Mouse (Mus musculus) ovary, adult 10 weeks (tissue): ENCODE data around the gene Acsm1. TPM values are rescaled to one million over a fixed set of nuclear protein-coding genes. Genes with fewer than 3 reads are reported as not detected.

Experiments used
- polyA plus RNA-seq: library from polyadenylated mRNA; stranded (reverse); fragments of 350-450 nt; fragmentation: Illumina TruSeq; extraction: RNeasy Lipid Tissue Mini Kit (QIAGEN cat#74804); gene quantifications from one replicate; pipeline ENCODE4 v1.2.3, GENCODE M21; 2014

Gene Acsm1
- not detected for polyA plus RNA-seq

DNA sequence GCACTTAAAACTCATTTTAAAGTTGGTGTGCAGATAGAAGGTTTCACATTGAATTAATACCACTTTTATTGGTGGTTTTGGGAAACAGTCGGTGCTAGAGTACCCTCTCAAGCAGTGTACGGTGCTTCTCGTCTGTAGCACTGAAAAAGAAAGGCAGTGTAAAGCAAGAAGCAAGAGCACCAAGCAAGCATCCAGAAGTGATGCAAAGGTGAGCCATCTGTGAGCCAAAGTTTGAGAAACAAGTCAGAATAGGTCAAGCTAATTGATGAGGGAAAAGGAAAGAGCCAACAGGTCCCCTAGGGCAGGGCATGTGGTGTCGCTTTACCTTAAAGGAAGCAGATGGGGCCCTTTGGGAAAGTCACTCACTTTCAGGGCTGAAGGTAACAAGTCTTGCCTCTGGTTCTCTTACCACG is at the start of gene Acsm1:
Gene Acsm1 (plus strand): TSS at position 363 of the 413 bp plus-strand sequence.

DNA sequence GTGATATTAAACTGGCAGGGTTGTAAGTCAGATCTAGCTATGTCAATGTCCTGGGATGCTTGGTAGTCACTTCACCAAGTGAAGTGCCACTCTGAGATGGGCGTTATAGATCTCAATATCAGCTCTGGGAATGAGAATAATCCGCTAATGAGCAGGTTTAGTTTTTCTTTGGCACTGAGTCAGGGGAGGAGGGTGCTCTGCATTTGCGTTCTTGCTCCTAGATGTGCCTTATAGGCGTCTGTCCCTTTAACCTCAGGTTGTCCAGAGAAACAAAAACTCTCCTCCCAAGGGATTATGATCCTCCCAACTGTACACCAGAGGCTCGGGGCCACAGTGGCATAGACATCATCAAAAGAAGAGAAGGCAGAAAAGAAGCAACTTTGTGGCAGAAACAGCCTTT is 82.9 kb downstream of the Acsm1 start, which contains the start of gene Acsm4:
Gene Acsm4 (plus strand): TSS at position 301 of the 400 bp plus-strand sequence.

Other genes with a start within 250 kb of the Acsm1 start
- gene Gp2, start 147.7 kb upstream of the Acsm1 start, polyA plus RNA-seq: not detected
- gene Umod, start 127.7 kb upstream of the Acsm1 start, polyA plus RNA-seq: not detected
- 0.14 TPM for gene Acsm5, start 87.6 kb upstream of the Acsm1 start, polyA plus RNA-seq
- gene Pdilt, start 83.5 kb upstream of the Acsm1 start, polyA plus RNA-seq: not detected
- gene Acsm2, start 52.7 kb upstream of the Acsm1 start, polyA plus RNA-seq: not detected
- gene Acsm4, start 83.0 kb downstream of the Acsm1 start, polyA plus RNA-seq: not detected
- gene Thumpd1, start 113.8 kb downstream of the Acsm1 start, polyA plus RNA-seq: 77.3 TPM
- 5.3 TPM for gene Acsm3, start 153.9 kb downstream of the Acsm1 start, polyA plus RNA-seq
- gene Rexo5, start 187.0 kb downstream of the Acsm1 start, polyA plus RNA-seq: 14.2 TPM
- 57.7 TPM for gene Eri2, start 187.0 kb downstream of the Acsm1 start, polyA plus RNA-seq